Mouse (Mus musculus) midbrain, embryonic 13.5 days (tissue): ENCODE data around the gene Tmem163. TPM values are rescaled to one million over a fixed set of nuclear protein-coding genes. Genes with fewer than 3 reads are reported as not detected.

Source experiments
- ATAC-seq: fragments of 200-750 bp; cut with Nextera tagmentation; 2 replicates; pipeline ENCODE4 v1.8.0; 2017; ENCODE audit warnings: mild to moderate bottlenecking, moderate TSS enrichment, moderate library complexity
- H3K27ac ChIP-seq: fragments of 300-500 bp; sonication (generic); 2 replicates; pipeline ENCODE4 v1.5.1; 2015; ENCODE audit warnings: inconsistent platforms, mild to moderate bottlenecking, moderate library complexity
- H3K27me3 ChIP-seq: fragments of 300-500 bp; sonication (generic); 2 replicates; pipeline ENCODE4 v1.6.1; 2015; ENCODE audit warnings: mild to moderate bottlenecking, inconsistent platforms
- H3K36me3 ChIP-seq: fragments of 300-500 bp; sonication (generic); 2 replicates; pipeline ENCODE4 v1.6.1; 2015; ENCODE audit warnings: mild to moderate bottlenecking, inconsistent platforms
- H3K4me1 ChIP-seq: fragments of 300-500 bp; sonication (generic); replicated peaks from 2 replicates; pipeline ENCODE4 v1.6.1; 2015; ENCODE audit warnings: inconsistent platforms
- H3K4me2 ChIP-seq: fragments of 300-500 bp; sonication (generic); replicated peaks from 2 replicates; pipeline ENCODE4 v1.6.1; 2015; ENCODE audit warnings: moderate library complexity, mild to moderate bottlenecking, inconsistent platforms
- H3K4me3 ChIP-seq: fragments of 300-500 bp; sonication (generic); replicated peaks from 2 replicates; pipeline ENCODE4 v1.5.1; 2015; ENCODE audit warnings: mild to moderate bottlenecking, inconsistent platforms
- H3K9ac ChIP-seq: fragments of 300-500 bp; sonication (generic); replicated peaks from 2 replicates; pipeline ENCODE4 v1.6.1; 2015; ENCODE audit warnings: mild to moderate bottlenecking, inconsistent platforms
- H3K9me3 ChIP-seq: fragments of 300-500 bp; sonication (generic); 2 replicates; pipeline ENCODE4 v1.6.1; 2016; ENCODE audit warnings: mild to moderate bottlenecking, inconsistent platforms
- WGBS: fragments of 180-500 bp; shearing (Covaris S2); methylation state at CpG from one replicate; pipeline ENCODE4 v1.1.7; 2015; 5-methylcytosine and 5-hydroxymethylcytosine counted together
- polyA plus RNA-seq: library from polyadenylated mRNA; unstranded; fragments of >200 nt; fragmentation: Nextera tagmentation; extraction: Ambion mirVana; gene quantifications from 2 replicates; pipeline ENCODE4 v1.2.1, GENCODE M21; 2015

Gene Tmem163
- polyA plus RNA-seq, 1 experiment from 2014 or later = 65.8 TPM

- no peaks in the 10 kb centered on the region for H3K27me3 ChIP-seq
- H3K27ac ChIP-seq = no peak overlapping the region
- ATAC-seq = no peak
- H3K4me2 ChIP-seq = no peak overlapping the region
- no peak overlapping the region for H3K4me3 ChIP-seq
- no peak overlapping the region for H3K9ac ChIP-seq
- no peaks in the 10 kb centered on the region for H3K36me3 ChIP-seq
- H3K4me1 ChIP-seq = no peaks in the 10 kb centered on the region
- no peaks in the 10 kb centered on the region for H3K9me3 ChIP-seq
- 81% methylated on average over 2 of the region's 2 CpGs for WGBS
Measured at GRCm38 (mm10) chr1:127637917-127638316, 41.4 kb downstream of the Tmem163 start.

- 64% methylated on average over 7 of the region's 7 CpGs for WGBS
- Histone ChIP-seq H3K27me3 (no peaks in the 10 kb centered on the region), H3K9me3 (no peaks in the 10 kb centered on the region), H3K27ac (no peak overlapping the region), H3K4me3 (no peak overlapping the region), H3K4me1 (peaks cover 3% of the 10 kb centered on the region; the same call in 1 of the 2 replicates), H3K9ac (no peak overlapping the region), H3K36me3 (no peaks in the 10 kb centered on the region), H3K4me2 (no peak overlapping the region)
- no peak for ATAC-seq
Measured at GRCm38 (mm10) chr1:127627151-127627550, 52.2 kb downstream of the Tmem163 start.

- Histone ChIP-seq H3K36me3 (no peaks in the 10 kb centered on the region), H3K4me3 (no peak overlapping the region), H3K9ac (no peak overlapping the region), H3K9me3 (no peaks in the 10 kb centered on the region), H3K4me1 (peaks cover 3% of the 10 kb centered on the region; the same call in 1 of the 2 replicates), H3K27ac (no peak overlapping the region), H3K4me2 (no peak overlapping the region), H3K27me3 (no peaks in the 10 kb centered on the region)
- 65% methylated on average over 5 of the region's 5 CpGs for WGBS
- no peak for ATAC-seq
Measured at GRCm38 (mm10) chr1:127625577-127626362, 53.6 kb downstream of the Tmem163 start.

GRCm38 (mm10) chr1:127622349-127622748, 57.0 kb downstream of the Tmem163 start:
- no peaks in the 10 kb centered on the region for H3K9me3 ChIP-seq
- ATAC-seq = no peak
- no peak overlapping the region for H3K27ac ChIP-seq
- H3K4me1 ChIP-seq = peaks cover 3% of the 10 kb centered on the region; the same call in 1 of the 2 replicates
- WGBS = 56% methylated on average over 5 of the region's 5 CpGs
- H3K36me3 ChIP-seq = no peaks in the 10 kb centered on the region
- H3K4me2 ChIP-seq = no peak overlapping the region
- H3K27me3 ChIP-seq = no peaks in the 10 kb centered on the region
- H3K4me3 ChIP-seq = no peak overlapping the region
- H3K9ac ChIP-seq = no peak overlapping the region

- Histone ChIP-seq H3K9me3 (no peaks in the 10 kb centered on the region), H3K4me3 (no peak overlapping the region), H3K27me3 (no peaks in the 10 kb centered on the region), H3K4me1 (0 out of 2 replicates have a peak, but pooled peaks cover 3% of the 10 kb centered on the region), H3K9ac (no peak overlapping the region), H3K36me3 (no peaks in the 10 kb centered on the region), H3K4me2 (no peak overlapping the region), H3K27ac (no peak overlapping the region)
- WGBS = 84% methylated on average over 6 of the region's 6 CpGs
- ATAC-seq = no peak
Measured at GRCm38 (mm10) chr1:127619036-127619435, 60.3 kb downstream of the Tmem163 start.

GRCm38 (mm10) chr1:127610378-127610777, 69.0 kb downstream of the Tmem163 start:
- Histone ChIP-seq H3K4me2 (no peak overlapping the region), H3K36me3 (no peaks in the 10 kb centered on the region), H3K9me3 (no peaks in the 10 kb centered on the region), H3K4me1 (peaks cover under 1% of the 10 kb centered on the region; the same call in 1 of the 2 replicates), H3K27me3 (no peaks in the 10 kb centered on the region), H3K27ac (no peak overlapping the region), H3K9ac (no peak overlapping the region), H3K4me3 (no peak overlapping the region)
- WGBS = 97% methylated on average over 3 of the region's 3 CpGs
- no peak for ATAC-seq

- H3K4me1 ChIP-seq = peaks cover 6% of the 10 kb centered on the region
- no peaks in the 10 kb centered on the region for H3K9me3 ChIP-seq
- no peak overlapping the region for H3K4me3 ChIP-seq
- no peak overlapping the region for H3K9ac ChIP-seq
- no peak overlapping the region for H3K27ac ChIP-seq
- H3K27me3 ChIP-seq = no peaks in the 10 kb centered on the region
- ATAC-seq = no peak
- 82% methylated on average over 2 of the region's 2 CpGs for WGBS
- no peaks in the 10 kb centered on the region for H3K36me3 ChIP-seq
- no peak overlapping the region for H3K4me2 ChIP-seq
Measured at GRCm38 (mm10) chr1:127609814-127610213, 69.5 kb downstream of the Tmem163 start.

GRCm38 (mm10) chr1:127608326-127608725, 71.0 kb downstream of the Tmem163 start:
- Histone ChIP-seq H3K4me2 (no peak overlapping the region), H3K27ac (no peak overlapping the region), H3K9ac (no peak overlapping the region), H3K9me3 (no peaks in the 10 kb centered on the region), H3K27me3 (no peaks in the 10 kb centered on the region), H3K4me1 (peaks cover 21% of the 10 kb centered on the region), H3K36me3 (no peaks in the 10 kb centered on the region), H3K4me3 (no peak overlapping the region)
- 95% methylated on average over 3 of the region's 3 CpGs for WGBS
- ATAC-seq = no peak

GRCm38 (mm10) chr1:127603697-127604631, 75.4 kb downstream of the Tmem163 start:
- no peaks in the 10 kb centered on the region for H3K36me3 ChIP-seq
- H3K4me2 ChIP-seq = no peak overlapping the region
- 0 out of 2 replicates have a peak overlapping the region, but pooled peaks have one; percentile 1 for H3K9ac ChIP-seq
- peak overlapping the region; percentile 75 for H3K27ac ChIP-seq
- ATAC-seq = peak; percentile 87
- no peaks in the 10 kb centered on the region for H3K9me3 ChIP-seq
- 35% methylated on average over 9 of the region's 9 CpGs for WGBS
- no peaks in the 10 kb centered on the region for H3K27me3 ChIP-seq
- H3K4me1 ChIP-seq = peaks cover 25% of the 10 kb centered on the region
- H3K4me3 ChIP-seq = no peak overlapping the region

- Histone ChIP-seq H3K27me3 (no peaks in the 10 kb centered on the region), H3K27ac (0 out of 2 replicates have a peak overlapping the region, but pooled peaks have one; percentile 39)
- ATAC-seq = no peak
Measured at GRCm38 (mm10) chr1:127596143-127596542, 83.2 kb downstream of the Tmem163 start.

GRCm38 (mm10) chr1:127595735-127596134, 83.6 kb downstream of the Tmem163 start:
- Histone ChIP-seq H3K9ac (no peak overlapping the region), H3K9me3 (no peaks in the 10 kb centered on the region), H3K27me3 (no peaks in the 10 kb centered on the region), H3K27ac (0 out of 2 replicates have a peak overlapping the region, but pooled peaks have one; percentile 7), H3K4me2 (no peak overlapping the region), H3K36me3 (no peaks in the 10 kb centered on the region), H3K4me3 (no peak overlapping the region), H3K4me1 (peaks cover 12% of the 10 kb centered on the region; the same call in 1 of the 2 replicates)
- no peak for ATAC-seq
- WGBS = 72% methylated on average over 1 of the region's 1 CpGs

More at GRCm38 (mm10) chr1:127596143-127596542, 83.2 kb downstream of the Tmem163 start:
- peaks cover 12% of the 10 kb centered on the region; the same call in 1 of the 2 replicates for H3K4me1 ChIP-seq
- no peaks in the 10 kb centered on the region for H3K9me3 ChIP-seq
- H3K4me2 ChIP-seq = no peak overlapping the region
- H3K36me3 ChIP-seq = no peaks in the 10 kb centered on the region
- H3K9ac ChIP-seq = no peak overlapping the region
- H3K4me3 ChIP-seq = no peak overlapping the region
- WGBS = 78% methylated on average over 4 of the region's 4 CpGs

- WGBS = 84% methylated on average over 3 of the region's 3 CpGs
- Histone ChIP-seq H3K27me3 (no peaks in the 10 kb centered on the region), H3K36me3 (no peaks in the 10 kb centered on the region), H3K4me1 (no peaks in the 10 kb centered on the region), H3K27ac (no peak overlapping the region), H3K4me3 (no peak overlapping the region), H3K4me2 (no peak overlapping the region), H3K9me3 (no peaks in the 10 kb centered on the region), H3K9ac (no peak overlapping the region)
- ATAC-seq = no peak
Measured at GRCm38 (mm10) chr1:127589542-127589941, 89.8 kb downstream of the Tmem163 start.
